Mouse (Mus musculus) neural tube, postnatal 0 days (tissue): ENCODE results near the gene Tapt1. TPM values are rescaled to one million over a fixed set of nuclear protein-coding genes. Genes with fewer than 3 reads are reported as not detected.

Experiments
- polyA plus RNA-seq: library from polyadenylated mRNA; unstranded; fragments of >200 nt; fragmentation: Nextera tagmentation; extraction: Ambion mirVana; gene quantifications from 2 replicates; pipeline ENCODE4 v1.2.1, GENCODE M21; 2015

Gene Tapt1
- 27.3 and 27.8 TPM in 2 replicates for polyA plus RNA-seq

DNA sequence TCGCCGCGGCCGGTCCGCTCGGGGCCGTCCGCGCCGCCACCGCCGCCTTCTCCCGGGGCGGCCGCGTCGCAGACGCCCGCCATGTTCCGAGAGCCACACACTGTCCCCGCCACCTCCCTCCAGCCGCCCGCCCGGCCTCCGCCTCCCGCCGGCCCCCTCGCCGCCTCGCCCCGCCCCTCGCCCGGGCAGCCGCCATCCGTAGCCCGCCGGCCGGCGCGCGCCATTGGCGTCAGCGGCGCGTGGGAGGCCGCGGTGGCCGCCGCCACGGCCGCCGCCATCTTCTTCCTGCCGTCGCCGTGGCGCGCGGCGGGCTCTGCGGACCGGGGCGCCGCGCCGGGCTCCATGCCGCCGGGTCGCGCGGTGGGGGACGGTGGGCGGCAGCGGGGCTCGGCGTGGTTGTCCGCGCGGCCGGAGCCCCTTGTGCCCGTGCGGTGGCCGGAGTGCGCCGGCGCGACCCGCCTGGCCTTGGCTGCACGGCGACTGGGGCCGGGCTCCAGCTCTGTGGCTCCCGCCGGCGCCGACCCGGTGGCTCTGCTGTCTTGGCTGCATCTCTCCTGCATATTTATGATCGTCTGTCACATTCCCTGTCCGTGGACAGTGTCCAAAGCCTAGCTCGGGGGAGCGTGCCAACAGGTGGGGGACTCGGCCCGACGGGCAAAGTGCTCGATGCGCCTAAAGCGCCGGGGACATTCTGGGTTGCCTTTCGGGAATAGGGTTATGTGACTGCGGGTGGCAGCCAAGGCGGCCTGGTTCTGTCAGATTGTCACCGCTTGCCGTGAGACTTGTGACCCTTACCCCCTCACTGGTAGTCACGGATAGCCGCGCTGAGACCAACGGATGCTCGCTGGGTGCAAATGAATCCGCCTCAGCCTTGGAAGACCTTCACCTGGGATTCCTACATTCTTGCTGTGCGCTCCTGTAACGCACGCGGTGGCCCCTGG lies at the start of gene Tapt1:
TSS of gene Tapt1 (minus strand) at position 106 of the 941 bp plus-strand sequence.

Other genes with a start within 250 kb of the Tapt1 start
- gene Fgfbp1, start 244.8 kb downstream of the Tapt1 start, polyA plus RNA-seq, result 16.9 and 41.5 TPM in 2 replicates
- gene Prom1, start 124.6 kb downstream of the Tapt1 start, polyA plus RNA-seq, result 13.8 and 17.3 TPM in 2 replicates